Mouse (Mus musculus) embryonic facial prominence, embryonic 10.5 days (tissue): ENCODE results near the gene Ptgfrn. TPM values are rescaled to one million over a fixed set of nuclear protein-coding genes. Genes with fewer than 3 reads are reported as not detected.

Source experiments
- DNase-seq: peaks from one replicate; pipeline ENCODE4 v3.0.0-alpha.2; 2017; ENCODE audit warnings: low spot score
- H3K27ac ChIP-seq: fragments of 300-500 bp; sonication (generic); replicated peaks from 2 replicates; pipeline ENCODE4 v1.5.1; 2016; ENCODE audit warnings: mild to moderate bottlenecking
- H3K27me3 ChIP-seq: fragments of 300-500 bp; sonication (generic); replicated peaks from 2 replicates; pipeline ENCODE4 v1.6.1; 2016; ENCODE audit warnings: low read depth, mild to moderate bottlenecking; ENCODE audit not compliant: poor library complexity, severe bottlenecking
- H3K36me3 ChIP-seq: fragments of 300-500 bp; sonication (generic); replicated peaks from 2 replicates; pipeline ENCODE4 v1.6.1; 2016; ENCODE audit warnings: mild to moderate bottlenecking, moderate library complexity
- H3K4me1 ChIP-seq: fragments of 300-500 bp; sonication (generic); 2 replicates; pipeline ENCODE4 v1.6.1; 2016
- H3K4me3 ChIP-seq: fragments of 300-500 bp; sonication (generic); 2 replicates; pipeline ENCODE4 v1.5.1; 2016; ENCODE audit warnings: mild to moderate bottlenecking, moderate library complexity
- H3K9me3 ChIP-seq: fragments of 300-500 bp; sonication (generic); 2 replicates; pipeline ENCODE4 v1.6.1; 2016; ENCODE audit warnings: mild to moderate bottlenecking
- WGBS: fragments of 180-500 bp; shearing (Covaris S2); methylation state at CpG from one replicate; pipeline ENCODE4 v1.1.7; 2016; 5-methylcytosine and 5-hydroxymethylcytosine counted together
- polyA plus RNA-seq: library from polyadenylated mRNA; unstranded; fragments of >200 nt; fragmentation: Nextera tagmentation; extraction: Ambion mirVana; gene quantifications from 2 replicates; pipeline ENCODE4 v1.2.1, GENCODE M21; 2016

Gene Ptgfrn
- polyA plus RNA-seq, 1 experiment from 2014 or later: 4.1 TPM

DNA sequence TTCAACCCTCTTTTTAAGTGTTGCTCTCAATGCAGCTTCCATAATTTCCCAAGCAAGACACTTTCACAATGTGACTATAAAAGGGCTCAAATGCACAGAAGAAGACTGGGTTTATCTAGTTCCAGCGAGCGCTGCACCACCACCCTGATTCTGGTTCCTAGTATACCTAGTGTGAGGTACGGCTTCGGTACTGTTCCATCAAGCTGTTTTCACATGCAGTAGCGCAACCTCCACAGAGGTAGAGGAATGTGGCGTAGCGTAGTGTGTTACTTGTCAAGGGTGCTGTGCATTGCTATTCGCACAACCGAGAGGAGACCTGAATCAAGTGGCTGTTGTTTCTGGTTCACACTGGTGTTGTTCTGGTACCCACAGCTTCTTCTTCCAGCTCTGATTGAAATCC is 24.8 kb upstream of the Ptgfrn start:
- no peaks in the 10 kb centered on the region for H3K9me3 ChIP-seq
- DNase-seq: no peak
- no peaks in the 10 kb centered on the region for H3K36me3 ChIP-seq
- H3K27ac ChIP-seq: 0 out of 2 replicates have a peak overlapping the region, but pooled peaks have one; percentile 24
- peaks cover 40% of the 10 kb centered on the region for H3K4me1 ChIP-seq
- no peak overlapping the region for H3K4me3 ChIP-seq
- 95% methylated on average over 9 of the region's 9 CpGs for WGBS
- no peaks in the 10 kb centered on the region for H3K27me3 ChIP-seq

DNA sequence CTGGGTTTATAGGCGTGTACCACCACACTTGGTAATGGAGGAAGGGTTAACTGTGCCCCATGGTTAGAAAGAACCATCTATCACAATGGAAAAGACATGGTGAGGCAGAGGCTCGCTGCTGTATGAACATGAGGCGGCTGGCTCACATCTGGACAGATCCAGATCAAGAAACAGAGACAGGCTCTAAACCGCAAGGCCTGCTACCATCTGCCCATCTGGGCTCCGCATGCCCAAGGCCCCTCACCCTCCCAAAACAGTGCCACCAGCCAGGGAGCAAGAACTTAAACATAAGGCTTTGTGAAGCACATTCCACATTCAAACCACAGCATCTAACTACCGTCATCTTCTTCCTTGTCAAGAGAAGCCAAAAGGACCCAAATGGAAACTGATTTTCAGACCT is 22.9 kb upstream of the Ptgfrn start:
- Histone ChIP-seq H3K4me3 (no peak overlapping the region), H3K27me3 (no peaks in the 10 kb centered on the region), H3K4me1 (peaks cover 44% of the 10 kb centered on the region), H3K36me3 (no peaks in the 10 kb centered on the region), H3K27ac (no peak overlapping the region), H3K9me3 (no peaks in the 10 kb centered on the region)
- 94% methylated on average over 6 of the region's 6 CpGs for WGBS
- no peak for DNase-seq

DNA sequence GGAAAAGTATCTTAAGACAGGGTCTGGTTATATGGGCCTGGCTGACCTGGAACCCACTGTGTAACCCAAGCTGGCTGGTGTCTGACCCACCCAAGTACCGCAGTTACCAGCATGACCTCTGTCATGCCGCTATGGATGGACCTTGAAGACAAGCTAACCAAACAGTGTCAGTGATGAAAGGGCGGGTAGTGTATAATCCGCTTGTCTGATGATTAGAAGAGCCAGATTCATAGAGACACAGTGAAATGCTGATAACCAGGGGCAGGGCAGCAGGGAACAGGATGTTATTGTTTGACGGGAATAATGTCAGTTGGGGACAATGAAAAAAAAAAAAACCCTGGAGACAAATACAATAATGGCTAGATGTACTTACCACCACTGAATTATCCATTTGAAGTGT is 21.7 kb upstream of the Ptgfrn start:
- Histone ChIP-seq H3K27me3 (no peaks in the 10 kb centered on the region), H3K9me3 (no peaks in the 10 kb centered on the region), H3K4me3 (no peak overlapping the region), H3K36me3 (no peaks in the 10 kb centered on the region), H3K4me1 (peaks cover 39% of the 10 kb centered on the region), H3K27ac (no peak overlapping the region)
- 90% methylated on average over 5 of the region's 5 CpGs for WGBS
- DNase-seq: no peak

- DNase-seq: peak; percentile 87
- Histone ChIP-seq H3K9me3 (no peaks in the 10 kb centered on the region), H3K4me3 (peak overlapping the region; percentile 48), H3K27me3 (no peaks in the 10 kb centered on the region), H3K36me3 (no peaks in the 10 kb centered on the region), H3K27ac (peak overlapping the region; percentile 83), H3K4me1 (peaks cover 27% of the 10 kb centered on the region)
- whole genome bisulfite sequencing: under 1% methylated on average over 11 of the region's 11 CpGs
These were observed 20.4 kb upstream of the Ptgfrn start for GRCm38 (mm10) chr3:101130526-101130925.

DNA sequence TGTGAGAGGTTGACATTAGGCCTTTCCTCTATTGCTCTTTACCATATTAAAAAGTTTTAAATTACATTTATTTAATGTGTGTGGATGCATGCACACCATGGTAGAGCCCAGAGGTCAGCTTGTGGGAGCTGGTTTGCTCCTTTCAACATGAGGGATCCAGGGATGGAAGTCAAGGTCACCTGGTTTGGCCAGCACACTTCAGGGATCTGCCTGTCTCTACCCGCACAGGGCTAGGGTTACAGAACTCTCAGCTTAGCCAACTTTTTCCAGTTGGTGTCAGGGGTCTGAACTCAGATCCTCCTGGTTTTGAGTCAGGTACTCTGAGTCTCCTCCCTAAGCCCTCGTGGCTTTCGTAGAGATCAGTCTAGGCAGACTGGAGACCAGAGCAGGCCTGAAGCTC is 19.5 kb upstream of the Ptgfrn start:
- Histone ChIP-seq H3K4me3 (no peak overlapping the region), H3K27me3 (no peaks in the 10 kb centered on the region), H3K9me3 (no peaks in the 10 kb centered on the region), H3K4me1 (peaks cover 20% of the 10 kb centered on the region), H3K36me3 (no peaks in the 10 kb centered on the region), H3K27ac (peak overlapping the region; percentile 83)
- DNase-seq: no peak
- WGBS: 69% methylated on average over 3 of the region's 3 CpGs

GRCm38 (mm10) chr3:101129090-101129489 is 19.0 kb upstream of the Ptgfrn start:
- H3K27me3 ChIP-seq: no peaks in the 10 kb centered on the region
- H3K4me1 ChIP-seq: peaks cover 20% of the 10 kb centered on the region
- no peak overlapping the region for H3K4me3 ChIP-seq
- H3K27ac ChIP-seq: peak overlapping the region; percentile 57
- H3K9me3 ChIP-seq: no peaks in the 10 kb centered on the region
- no peaks in the 10 kb centered on the region for H3K36me3 ChIP-seq
- DNase-seq: no peak

- Histone ChIP-seq H3K27me3 (no peaks in the 10 kb centered on the region), H3K9me3 (no peaks in the 10 kb centered on the region), H3K27ac (no peak overlapping the region), H3K4me3 (no peak overlapping the region), H3K36me3 (no peaks in the 10 kb centered on the region), H3K4me1 (peaks cover 15% of the 10 kb centered on the region)
- DNase-seq: no peak
- WGBS: 81% methylated on average over 2 of the region's 2 CpGs
These were observed 17.7 kb upstream of the Ptgfrn start for GRCm38 (mm10) chr3:101127766-101128165.

DNA sequence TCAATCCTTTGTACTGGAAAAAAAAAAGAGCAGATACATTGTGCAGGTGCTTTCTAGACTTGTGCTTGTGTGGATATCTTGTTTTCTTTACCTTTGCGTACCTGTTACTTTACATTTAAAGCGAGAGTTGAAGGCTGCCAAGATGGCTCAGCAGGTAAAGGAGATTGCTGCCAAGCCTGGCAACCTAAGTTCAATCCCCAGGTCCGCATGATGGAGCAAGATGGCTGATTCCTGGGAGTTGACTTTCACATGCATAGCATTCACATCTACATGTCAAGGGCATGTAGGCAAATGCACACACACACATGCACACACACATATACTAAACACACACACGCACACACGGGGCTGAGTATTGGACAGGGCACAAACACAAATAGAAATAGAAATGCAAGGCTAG is 14.6 kb upstream of the Ptgfrn start:
- peaks cover 2% of the 10 kb centered on the region for H3K4me1 ChIP-seq
- H3K4me3 ChIP-seq: no peak overlapping the region
- H3K36me3 ChIP-seq: no peaks in the 10 kb centered on the region
- no peak overlapping the region for H3K27ac ChIP-seq
- no peak for DNase-seq
- WGBS: 94% methylated on average over 5 of the region's 5 CpGs
- no peaks in the 10 kb centered on the region for H3K9me3 ChIP-seq
- no peaks in the 10 kb centered on the region for H3K27me3 ChIP-seq

DNA sequence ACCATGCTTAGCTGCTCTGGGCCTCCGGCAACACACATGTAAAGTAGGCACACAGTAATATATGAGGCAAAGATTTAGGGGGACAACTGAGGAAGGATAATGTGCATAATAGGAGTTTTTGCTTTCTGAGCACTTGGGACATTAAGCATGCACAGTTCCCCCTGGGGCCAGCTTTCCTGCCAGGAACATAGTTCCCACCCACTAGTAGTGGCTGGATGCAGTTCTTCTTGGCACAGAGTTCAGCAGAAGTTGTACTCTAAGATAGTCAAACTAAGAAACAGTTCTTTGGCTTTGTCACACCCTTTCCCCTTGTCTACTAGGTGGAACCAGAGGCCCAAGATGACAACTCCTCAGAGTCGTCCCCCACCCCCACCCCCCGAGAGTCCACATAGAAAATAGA is 12.4 kb upstream of the Ptgfrn start:
- 84% methylated on average over 3 of the region's 3 CpGs for WGBS
- DNase-seq: no peak
- H3K9me3 ChIP-seq: no peaks in the 10 kb centered on the region
- no peaks in the 10 kb centered on the region for H3K36me3 ChIP-seq
- no peak overlapping the region for H3K4me3 ChIP-seq
- no peaks in the 10 kb centered on the region for H3K27me3 ChIP-seq
- no peak overlapping the region for H3K27ac ChIP-seq
- no peaks in the 10 kb centered on the region for H3K4me1 ChIP-seq

- DNase-seq: no peak
- no peak overlapping the region for H3K27ac ChIP-seq
- 96% methylated on average over 11 of the region's 11 CpGs for WGBS
- H3K4me1 ChIP-seq: peaks cover 14% of the 10 kb centered on the region
- H3K9me3 ChIP-seq: no peaks in the 10 kb centered on the region
- H3K36me3 ChIP-seq: no peaks in the 10 kb centered on the region
- H3K4me3 ChIP-seq: no peak overlapping the region
- peaks cover 4% of the 10 kb centered on the region; the same call in 1 of the 2 replicates for H3K27me3 ChIP-seq
These were observed 7.7 kb upstream of the Ptgfrn start for GRCm38 (mm10) chr3:101117774-101118173.

GRCm38 (mm10) chr3:101117386-101117749 is 7.3 kb upstream of the Ptgfrn start:
- 93% methylated on average over 8 of the region's 8 CpGs for WGBS
- Histone ChIP-seq H3K27me3 (peaks cover 7% of the 10 kb centered on the region; the same call in 1 of the 2 replicates), H3K27ac (peak overlapping the region; percentile 75), H3K4me3 (no peak overlapping the region), H3K36me3 (no peaks in the 10 kb centered on the region), H3K4me1 (peaks cover 17% of the 10 kb centered on the region), H3K9me3 (no peaks in the 10 kb centered on the region)
- DNase-seq: no peak

GRCm38 (mm10) chr3:101116431-101117385 is 6.6 kb upstream of the Ptgfrn start:
- WGBS: 60% methylated on average over 25 of the region's 25 CpGs
- peaks cover 13% of the 10 kb centered on the region; the same call in 1 of the 2 replicates for H3K27me3 ChIP-seq
- peaks cover 24% of the 10 kb centered on the region for H3K4me1 ChIP-seq
- H3K36me3 ChIP-seq: no peaks in the 10 kb centered on the region
- no peak overlapping the region for H3K4me3 ChIP-seq
- no peaks in the 10 kb centered on the region for H3K9me3 ChIP-seq
- peak; percentile 33 for DNase-seq
- peak overlapping the region; percentile 75 for H3K27ac ChIP-seq

DNA sequence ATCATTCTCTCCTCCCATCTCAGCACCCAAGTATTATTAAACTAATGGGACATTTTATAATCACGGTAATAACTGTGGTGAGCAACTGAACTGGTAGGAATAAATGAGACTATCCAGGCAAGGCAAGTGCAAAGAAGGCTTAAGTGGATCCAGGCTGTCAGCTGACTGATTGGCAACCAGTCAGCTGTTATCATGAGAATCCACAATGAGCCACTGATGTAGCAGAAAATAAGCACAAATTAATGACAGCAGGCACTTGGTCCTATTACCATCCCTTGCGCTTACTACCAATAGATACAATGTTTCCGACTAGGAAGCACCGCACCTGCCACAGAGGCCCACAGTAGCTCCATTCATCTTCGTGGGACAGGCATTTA is 2.4 kb upstream of the Ptgfrn start:
- Histone ChIP-seq H3K27ac (no peak overlapping the region), H3K9me3 (no peaks in the 10 kb centered on the region), H3K27me3 (peaks cover 13% of the 10 kb centered on the region; the same call in 1 of the 2 replicates), H3K4me3 (no peak overlapping the region), H3K36me3 (no peaks in the 10 kb centered on the region), H3K4me1 (peaks cover 61% of the 10 kb centered on the region)
- no peak for DNase-seq
- 80% methylated on average over 5 of the region's 5 CpGs for WGBS
